Mouse (Mus musculus) lung, adult 2 months (tissue): ENCODE data around the gene Klhl36.

ENCODE experiments used
- CTCF ChIP-seq: fragments of 200-500 bp; IDR thresholded peaks from 2 replicates; pipeline ENCODE4 v1.5.1; 2011; ENCODE audit warnings: mild to moderate bottlenecking, low read length, control low read depth; ENCODE audit not compliant: insufficient read depth
- POLR2A ChIP-seq: fragments of 200-500 bp; IDR thresholded peaks from 2 replicates; pipeline ENCODE4 v1.6.1; 2011; ENCODE audit warnings: low read depth, mild to moderate bottlenecking, control low read depth, low read length, borderline replicate concordance; ENCODE audit errors: extremely low read depth

GRCm38 (mm10) chr8:119836831-119837230 lies 25.2 kb upstream of the Klhl36 start:
- no peak for TF ChIP-seq POLR2A
- no peak for TF ChIP-seq CTCF
